Mouse (Mus musculus) embryonic stem cell, embryonic (primary cell): ENCODE results near the gene Actl6b.

Experiments
- CTCF ChIA-PET, 4 experiments: fragments of 300-600 bp in 2 of 4; fragments of 350-600 bp in 2 of 4; sonication (Branson Sonifier 250); formaldehyde crosslinking; loops; one replicate each; lab custom pipeline; 2022; ENCODE audit warnings: inconsistent platforms in 2 of 4; lab: Charles Lee
- POLR2A ChIA-PET, 4 experiments: fragments of 300-600 bp in 2 of 4; fragments of 350-600 bp in 2 of 4; sonication (Branson Sonifier 250); formaldehyde crosslinking; loops; one replicate each; lab custom pipeline; 2022; ENCODE audit warnings: antibody characterized with exemption in 4 of 4, inconsistent platforms in 1 of 4; lab: Charles Lee

Actl6b gene

DNA sequence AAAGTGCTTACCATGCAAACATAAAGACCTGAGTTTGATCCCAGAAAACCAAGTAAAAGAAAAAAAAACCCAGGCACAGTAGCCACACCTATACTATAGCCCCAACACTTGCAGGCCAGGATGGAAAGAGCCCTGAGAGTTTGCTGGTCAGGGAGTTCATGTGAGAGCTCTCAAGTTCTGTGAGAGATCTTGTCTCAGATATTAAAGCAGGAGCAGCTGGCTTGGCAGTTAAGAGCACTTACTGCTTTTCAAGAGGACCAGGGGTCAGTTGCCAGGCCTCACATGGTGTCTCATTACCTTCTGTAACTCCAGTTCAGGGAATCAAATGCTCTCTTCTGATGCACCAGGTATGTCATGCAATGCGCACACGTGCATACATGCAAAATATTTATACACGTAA, 18.6 kb upstream of the Actl6b start:
- CTCF ChIA-PET: no interaction called here
- POLR2A ChIA-PET: no interaction called here

DNA sequence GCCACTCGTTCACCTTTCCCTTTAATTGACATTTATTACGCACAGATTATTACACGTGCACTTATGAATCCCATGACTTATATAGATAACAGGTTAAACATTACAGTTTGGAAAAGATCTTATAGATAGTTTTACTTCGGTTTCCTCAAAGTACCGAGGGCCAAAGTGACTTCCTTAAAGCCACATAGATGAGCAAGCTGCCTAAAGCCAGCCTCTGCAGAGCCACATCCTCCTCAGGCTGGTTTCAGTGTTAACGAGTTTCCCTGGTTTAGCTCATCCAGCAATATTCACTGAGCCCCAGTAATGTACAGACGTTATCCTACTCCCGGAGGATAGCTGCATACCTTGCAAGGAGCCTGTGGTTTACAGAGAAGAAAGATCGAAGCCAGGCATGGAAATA, 18.0 kb upstream of the Actl6b start:
- ChIA-PET POLR2A (interaction anchor here in 1 of 4 experiments (1.0 kb wide), 1 partner anchor 24 kb away, joined by 4 read pairs; no protein-coding TSS in a partner anchor), CTCF (no interaction called here)

DNA sequence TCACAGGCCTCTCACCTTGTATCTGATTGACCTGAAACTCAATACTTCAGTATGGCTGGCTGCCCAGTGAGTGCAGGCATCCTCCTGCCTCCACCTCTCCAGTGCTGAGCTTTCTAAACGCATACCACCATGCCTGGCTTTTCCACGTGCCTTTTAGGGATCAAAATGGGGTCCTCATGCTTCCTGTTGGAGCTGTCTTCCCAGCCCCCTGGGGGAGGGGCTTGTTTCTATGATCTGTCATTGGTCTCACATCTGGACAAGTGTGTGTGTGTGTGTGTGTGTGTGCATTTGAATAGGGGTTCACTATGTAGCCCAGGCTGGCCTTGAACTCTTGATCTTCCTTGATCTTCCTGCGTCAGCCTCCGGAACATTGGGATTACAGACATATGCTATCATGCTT, 15.9 kb upstream of the Actl6b start:
- ChIA-PET POLR2A (no interaction called here), CTCF (no interaction called here)

DNA sequence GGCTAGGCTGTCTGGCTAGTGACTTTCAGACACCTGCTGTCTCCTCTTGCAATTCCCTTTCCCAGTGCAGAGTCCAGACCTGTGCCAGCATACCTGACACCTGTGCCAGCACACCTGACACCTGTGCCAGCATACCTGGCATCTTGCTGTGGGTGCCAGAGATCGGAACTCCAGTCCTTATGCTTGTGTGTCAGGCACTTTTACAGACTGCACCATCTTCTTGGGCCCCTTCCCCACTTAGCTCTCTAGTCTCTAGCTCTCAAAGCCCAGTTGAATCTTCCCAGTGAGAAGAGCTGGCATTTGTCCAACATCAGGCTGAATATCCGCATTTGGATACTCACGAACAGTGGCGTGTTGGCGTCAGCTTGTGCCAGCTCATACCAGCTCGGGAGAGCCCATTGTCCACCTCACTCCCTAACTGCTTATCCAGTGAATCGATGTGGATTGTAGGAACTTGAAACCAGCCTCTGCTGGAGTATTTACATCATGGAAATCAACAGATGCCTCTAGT, 14.0 kb upstream of the Actl6b start:
- POLR2A ChIA-PET: interaction anchor here in 3 of 4 experiments (0.5 to 1.3 kb wide), 5 partner anchors 10 to 189 kb away, joined by 3 to 4 read pairs (median 4); partner anchors contain the start of gene Pop7 (in 1 of the 3)
- CTCF ChIA-PET: interaction anchor here in 3 of 4 experiments (0.6 to 1.8 kb wide), 6 partner anchors 21 to 670 kb away, joined by 3 to 4 read pairs (median 4); partner anchors contain the start of gene Gigyf1 (in 1 of the 3)

DNA sequence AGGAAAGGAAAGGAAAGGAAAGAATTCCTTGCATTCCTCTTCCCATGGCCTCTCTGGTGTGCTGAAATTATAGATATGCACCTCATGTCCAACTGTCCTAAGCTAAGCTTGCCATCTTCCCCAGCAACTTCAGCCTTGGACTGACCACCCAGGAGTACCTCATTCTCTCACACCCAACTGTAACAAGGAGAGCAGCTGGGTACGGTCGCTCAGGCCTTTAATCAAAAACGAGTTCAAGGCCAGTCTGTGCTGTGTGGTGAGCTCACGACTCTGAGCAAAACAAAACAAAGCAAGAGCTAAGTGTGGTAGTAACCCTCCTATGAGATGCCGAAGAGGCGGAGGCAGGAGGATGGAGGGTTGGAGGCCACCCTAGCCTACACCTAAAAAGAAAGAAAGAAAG, 12.3 kb upstream of the Actl6b start:
- POLR2A ChIA-PET: interaction anchor here in 3 of 4 experiments (0.6 to 1.8 kb wide), 8 partner anchors 9 to 544 kb away, joined by 3 to 5 read pairs (median 4); partner anchors contain the start of genes Pop7 (in 1 of the 3) and Serpine1 (in 1 of the 3)
- CTCF ChIA-PET: interaction anchor here in 2 of 4 experiments (0.7 to 1.2 kb wide), 4 partner anchors 23 to 417 kb away, joined by 4 to 5 read pairs (median 4); partner anchors contain the start of gene Gigyf1 (in 1 of the 2)

DNA sequence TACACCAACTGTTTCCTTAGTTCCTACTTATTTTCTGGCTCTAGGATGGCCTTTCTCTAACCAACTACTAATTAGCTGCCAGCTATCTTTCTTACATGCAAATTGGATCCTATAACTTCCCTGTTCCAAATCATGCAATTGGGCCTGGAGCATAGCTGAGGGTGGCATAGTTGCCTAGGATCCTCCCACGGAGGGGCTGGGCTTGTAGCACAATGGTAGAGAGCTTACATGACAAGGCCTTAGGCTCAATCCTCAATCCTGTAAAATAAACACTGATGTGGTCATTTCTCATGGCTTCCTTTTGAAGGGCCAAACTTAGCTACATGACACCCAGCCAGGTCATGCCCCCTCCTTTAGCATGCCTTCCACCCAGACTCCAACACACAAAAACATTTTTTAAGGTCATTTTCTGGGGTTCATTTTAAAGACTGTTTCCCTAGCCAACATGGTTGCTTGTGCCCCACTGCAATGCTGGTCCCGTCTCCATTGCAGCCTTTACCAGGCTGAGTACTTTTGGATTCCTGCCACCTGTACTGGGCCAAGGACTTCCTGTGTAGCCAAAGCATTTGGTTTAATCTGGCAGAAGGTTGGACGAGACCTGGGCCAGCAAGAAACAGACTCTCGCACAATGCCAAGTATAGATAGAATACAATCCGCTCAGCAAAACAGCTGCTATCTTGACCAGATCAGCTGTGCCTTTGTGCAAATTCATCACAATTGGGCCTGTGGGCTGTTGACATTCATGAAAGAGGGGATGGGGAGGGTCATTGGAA, 11.4 kb upstream of the Actl6b start:
- POLR2A ChIA-PET: interaction anchor here in 3 of 4 experiments (0.7 to 1.8 kb wide), 5 partner anchors 8 to 39 kb away, joined by 3 to 5 read pairs (median 4); partner anchors contain the start of genes Actl6b (in 1 of the 3) and Pop7 (in 1 of the 3)
- CTCF ChIA-PET: interaction anchor here in 3 of 4 experiments (0.5 to 1.1 kb wide), 4 partner anchors 60 to 418 kb away, joined by 3 to 10 read pairs (median 4); no protein-coding TSS in a partner anchor

DNA sequence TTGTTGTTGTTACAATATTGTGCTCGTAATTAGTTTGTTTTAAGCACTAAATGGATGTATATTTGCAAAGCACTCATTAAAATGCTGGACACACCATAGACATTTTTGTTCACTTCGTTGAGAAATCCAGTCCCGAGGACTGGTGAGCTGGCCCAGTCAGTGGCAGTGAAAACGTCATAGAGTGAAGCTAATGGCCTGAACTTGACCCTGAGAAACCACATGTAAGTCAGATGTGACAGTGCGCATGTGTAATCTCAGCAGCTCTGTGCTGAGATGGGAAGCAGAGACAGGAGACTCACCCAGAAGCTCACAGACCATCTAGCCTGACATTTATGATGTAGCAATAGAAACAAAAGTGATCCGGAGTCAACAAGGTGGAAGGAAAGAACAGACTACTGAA, 8.4 kb upstream of the Actl6b start:
- POLR2A ChIA-PET: interaction anchor here in 3 of 4 experiments (0.7 to 1.4 kb wide), 7 partner anchors 9 to 43 kb away, joined by 3 to 4 read pairs (median 3); partner anchors contain the start of genes Actl6b (in 2 of the 3), Pop7 (in 2 of the 3) and Tfr2 (in 1 of the 3)
- CTCF ChIA-PET: interaction anchor here in 3 of 4 experiments (0.5 to 1.4 kb wide), 5 partner anchors 9 to 226 kb away, joined by 3 read pairs; partner anchors contain the start of gene Actl6b (in 1 of the 3)

DNA sequence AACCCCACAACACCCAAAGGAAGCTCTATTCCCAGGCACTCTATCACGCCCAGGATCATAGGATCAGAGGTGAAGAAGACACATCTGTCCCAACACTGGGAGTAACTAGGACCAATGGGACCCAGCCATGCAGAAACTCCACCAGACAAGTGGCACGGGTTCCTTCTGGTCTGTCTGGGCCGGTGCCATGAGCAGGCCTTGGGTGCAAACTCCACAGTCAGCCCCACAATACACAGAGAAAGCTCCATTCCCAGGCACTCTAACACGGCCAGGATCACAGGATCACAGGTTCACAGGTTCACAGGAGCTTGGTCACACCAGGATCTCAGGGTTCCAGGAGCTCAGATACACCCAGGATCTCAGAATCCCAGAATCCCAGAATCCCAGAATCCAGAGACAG, 7.7 kb upstream of the Actl6b start:
- POLR2A ChIA-PET: interaction anchor here in 3 of 4 experiments (0.5 to 1.4 kb wide), 10 partner anchors 8 to 238 kb away, joined by 3 to 5 read pairs (median 3); partner anchors contain the start of genes Actl6b (in 2 of the 3), Pop7 (in 2 of the 3), Gigyf1 (in 1 of the 3) and Srrt (in 1 of the 3)
- CTCF ChIA-PET: interaction anchor here in 3 of 4 experiments (0.5 to 1.4 kb wide), 6 partner anchors 8 to 201 kb away, joined by 3 to 4 read pairs (median 3); partner anchors contain the start of genes Actl6b (in 1 of the 3) and Gigyf1 (in 1 of the 3)

DNA sequence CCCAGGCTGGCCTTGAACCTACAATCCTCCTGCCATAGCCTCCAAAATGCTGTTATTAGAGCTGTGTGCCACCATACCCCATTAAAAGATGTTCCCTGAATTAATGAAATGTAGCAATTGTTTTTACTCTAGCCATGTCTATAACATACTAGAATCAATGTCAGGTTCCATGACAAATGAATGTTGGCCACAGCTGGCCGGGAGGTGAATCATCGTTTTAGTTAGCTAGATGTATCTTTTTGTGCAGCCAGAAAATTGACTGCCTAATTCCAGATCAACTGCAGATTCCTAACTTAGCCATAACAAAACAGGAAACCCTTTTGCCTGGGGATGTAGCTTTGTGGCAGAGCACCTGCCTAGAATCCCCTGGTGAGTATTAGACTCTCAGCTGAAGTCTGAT, 3.5 kb upstream of the Actl6b start:
- CTCF ChIA-PET: interaction anchor here in 2 of 4 experiments (1.0 to 1.1 kb wide), 2 partner anchors 10 to 37 kb away, joined by 3 read pairs; no protein-coding TSS in a partner anchor
- POLR2A ChIA-PET: interaction anchor here in 3 of 4 experiments (0.6 to 2.0 kb wide), 5 partner anchors 9 to 48 kb away, joined by 3 to 6 read pairs (median 3); partner anchors contain the start of gene Gigyf1 (in 1 of the 3)

DNA sequence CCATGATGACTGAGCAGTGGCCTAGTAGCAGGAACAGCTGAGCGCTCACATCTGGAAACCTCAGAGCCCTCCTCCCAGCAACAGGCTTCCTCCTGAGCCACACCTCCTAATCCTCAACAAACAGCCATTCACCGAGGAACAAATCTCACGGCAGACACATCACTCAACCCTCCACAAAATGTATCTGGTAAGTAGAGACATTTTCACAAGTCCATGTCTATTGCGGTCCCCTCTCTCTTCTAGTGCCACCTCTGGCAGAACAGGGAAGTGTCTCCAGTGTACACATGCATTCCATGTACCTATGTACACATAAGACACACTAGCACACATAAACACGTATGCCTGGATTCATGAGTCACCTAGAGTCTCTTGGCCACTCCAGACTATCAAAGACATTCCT, 2.2 kb upstream of the Actl6b start:
- ChIA-PET CTCF (interaction anchor here in 1 of 4 experiments (0.7 kb wide), 1 partner anchor 176 kb away, joined by 6 read pairs; no protein-coding TSS in a partner anchor), POLR2A (interaction anchor here in 1 of 4 experiments (1.3 kb wide), 1 partner anchor 12 kb away, joined by 4 read pairs; no protein-coding TSS in a partner anchor)

DNA sequence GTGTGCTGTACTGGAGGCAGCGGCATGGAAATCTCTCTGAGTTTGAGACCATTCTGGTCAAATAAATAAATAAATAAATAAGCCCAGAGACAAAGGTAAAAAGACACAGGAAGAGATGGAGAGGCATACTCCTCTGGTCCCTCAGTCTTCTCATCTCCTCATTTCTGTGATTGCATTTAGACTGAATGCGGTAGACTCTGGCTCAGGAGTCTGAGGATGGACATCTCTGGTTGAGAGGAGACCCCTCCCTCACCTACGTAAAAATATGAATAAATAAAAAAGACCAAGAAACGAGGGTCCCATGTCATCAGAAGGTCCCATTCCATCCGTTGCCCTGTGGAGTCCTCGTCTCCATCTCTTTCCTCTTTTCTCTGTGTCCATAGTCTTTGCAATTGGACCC, 317 bp upstream of the Actl6b start:
- CTCF ChIA-PET: interaction anchor here in 3 of 4 experiments (0.6 to 1.7 kb wide), 6 partner anchors 15 to 429 kb away, joined by 3 to 6 read pairs (median 4); partner anchors contain the start of gene Pop7 (in 1 of the 3)
- POLR2A ChIA-PET: interaction anchor here in 2 of 4 experiments (0.6 to 1.6 kb wide), 4 partner anchors 8 to 75 kb away, joined by 3 read pairs; partner anchors contain the start of genes Fbxo24 (in 1 of the 2), Gigyf1 (in 1 of the 2) and Lrch4 (in 1 of the 2)

DNA sequence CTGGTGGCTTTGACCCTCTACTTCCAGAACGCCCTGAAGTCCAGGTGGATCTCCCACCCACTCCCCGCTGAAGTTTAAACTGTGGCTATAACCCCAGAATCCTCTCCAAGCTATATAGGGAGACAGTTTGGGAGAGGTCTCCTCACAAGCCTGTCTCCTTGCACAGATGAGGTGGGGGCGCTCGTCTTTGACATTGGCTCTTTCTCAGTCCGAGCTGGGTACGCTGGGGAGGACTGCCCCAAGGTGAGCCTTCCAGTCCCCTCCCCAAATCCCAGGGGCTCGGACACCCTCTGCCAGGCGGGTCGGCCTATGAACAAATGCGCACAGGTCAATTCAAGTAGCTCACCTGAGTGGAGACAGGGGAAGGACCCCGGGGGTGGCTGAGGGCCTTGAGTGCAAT, 581 bp downstream of the Actl6b start:
- POLR2A ChIA-PET: interaction anchor here in 3 of 4 experiments (0.5 to 1.6 kb wide), 6 partner anchors 9 to 87 kb away, joined by 3 to 4 read pairs (median 3); partner anchors contain the start of genes Fbxo24 (in 1 of the 3), Lrch4 (in 1 of the 3) and Sap25 (in 1 of the 3)
- CTCF ChIA-PET: interaction anchor here in 3 of 4 experiments (0.6 to 1.7 kb wide), 8 partner anchors 9 to 705 kb away, joined by 3 to 8 read pairs (median 4); partner anchors contain the start of gene Pop7 (in 1 of the 3)

DNA sequence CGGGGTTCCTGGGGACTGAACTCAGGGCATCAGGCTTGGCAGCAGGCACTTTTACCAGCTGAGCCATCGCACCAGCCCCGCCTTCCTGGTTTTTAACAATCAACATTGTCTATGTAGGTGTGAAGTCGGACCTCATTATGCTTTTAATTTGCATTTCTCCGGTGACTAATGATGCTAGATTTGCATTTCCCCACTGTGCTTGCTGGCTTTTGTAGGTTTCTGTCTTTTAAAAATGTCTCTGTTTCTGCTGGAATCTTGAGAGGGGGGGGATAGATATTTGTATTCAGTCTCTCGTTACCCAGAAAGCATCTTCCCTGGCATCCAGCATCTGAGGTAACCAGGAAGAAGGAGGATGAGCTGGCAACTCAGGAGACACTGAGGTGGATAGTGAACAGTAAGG, 8.2 kb downstream of the Actl6b start:
- CTCF ChIA-PET: interaction anchor here in 1 of 4 experiments (0.7 kb wide), 1 partner anchor 49 kb away, joined by 6 read pairs; no protein-coding TSS in a partner anchor
- POLR2A ChIA-PET: no interaction called here

DNA sequence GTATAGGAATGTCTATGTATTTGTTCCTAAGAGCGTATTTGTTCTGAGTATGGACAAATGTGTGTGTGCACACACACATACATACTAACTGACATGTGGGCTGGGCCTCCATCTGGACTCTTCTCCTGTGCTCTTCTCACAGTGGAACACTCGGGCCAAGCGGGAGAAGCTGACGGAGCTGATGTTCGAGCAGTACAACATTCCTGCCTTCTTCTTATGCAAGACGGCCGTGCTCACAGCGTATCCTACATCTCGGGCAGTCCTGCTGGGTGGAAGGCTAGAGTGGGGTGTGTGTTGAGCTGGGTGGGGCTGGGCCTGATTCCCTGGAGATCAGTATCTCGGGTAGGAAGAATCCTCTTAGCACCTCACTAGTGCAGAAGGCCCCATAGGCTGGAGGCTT, 9.6 kb downstream of the Actl6b start:
- CTCF ChIA-PET: interaction anchor here in 1 of 4 experiments (0.5 kb wide), 1 partner anchor 459 kb away, joined by 3 read pairs; no protein-coding TSS in a partner anchor
- POLR2A ChIA-PET: no interaction called here

DNA sequence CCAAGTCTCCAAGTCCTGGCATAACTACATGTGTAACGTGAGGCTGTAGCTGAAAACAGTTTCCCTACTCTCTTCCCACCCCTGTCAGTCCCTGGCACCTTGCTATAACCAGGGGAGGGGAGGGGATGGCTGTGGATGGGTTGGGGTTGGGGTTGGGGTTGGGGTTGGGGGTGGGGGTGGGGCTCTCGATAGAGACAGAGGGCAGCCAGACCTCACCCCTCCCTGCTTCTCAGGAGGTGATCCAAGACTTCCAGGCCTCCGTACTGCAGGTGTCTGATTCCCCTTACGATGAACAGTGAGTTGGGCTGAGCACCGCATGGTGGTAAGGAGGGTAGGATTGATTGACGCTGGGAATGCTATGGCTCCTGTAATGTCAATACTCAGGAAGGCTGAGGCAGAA, 12.4 kb downstream of the Actl6b start:
- POLR2A ChIA-PET: interaction anchor here in 1 of 4 experiments (0.5 kb wide), 1 partner anchor 211 kb away, joined by 3 read pairs; no protein-coding TSS in a partner anchor
- CTCF ChIA-PET: interaction anchor here in 2 of 4 experiments (0.5 to 1.3 kb wide), 2 partner anchors 21 to 227 kb away, joined by 3 to 4 read pairs; no protein-coding TSS in a partner anchor

DNA sequence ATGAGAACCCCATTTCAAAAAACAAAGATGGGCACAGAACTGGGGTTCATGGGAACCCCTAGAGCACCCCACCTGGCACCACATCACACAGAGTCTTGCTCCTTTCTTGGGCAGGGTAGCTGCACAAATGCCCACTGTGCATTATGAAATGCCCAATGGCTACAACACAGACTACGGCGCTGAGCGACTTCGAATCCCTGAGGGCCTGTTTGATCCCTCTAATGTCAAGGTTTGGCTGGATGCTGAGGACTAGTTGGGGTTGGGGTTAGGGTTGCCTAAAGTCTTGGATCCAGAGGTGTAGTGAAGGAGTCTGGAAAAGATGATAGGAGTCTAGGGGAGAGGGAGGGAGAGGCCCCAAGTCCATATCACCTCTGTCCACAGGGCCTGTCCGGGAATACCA, 13.1 kb downstream of the Actl6b start:
- CTCF ChIA-PET: no interaction called here
- POLR2A ChIA-PET: interaction anchor here in 2 of 4 experiments (0.5 to 1.2 kb wide), 4 partner anchors 29 to 210 kb away, joined by 3 read pairs; partner anchors contain the start of gene Pop7 (in 1 of the 2)

DNA sequence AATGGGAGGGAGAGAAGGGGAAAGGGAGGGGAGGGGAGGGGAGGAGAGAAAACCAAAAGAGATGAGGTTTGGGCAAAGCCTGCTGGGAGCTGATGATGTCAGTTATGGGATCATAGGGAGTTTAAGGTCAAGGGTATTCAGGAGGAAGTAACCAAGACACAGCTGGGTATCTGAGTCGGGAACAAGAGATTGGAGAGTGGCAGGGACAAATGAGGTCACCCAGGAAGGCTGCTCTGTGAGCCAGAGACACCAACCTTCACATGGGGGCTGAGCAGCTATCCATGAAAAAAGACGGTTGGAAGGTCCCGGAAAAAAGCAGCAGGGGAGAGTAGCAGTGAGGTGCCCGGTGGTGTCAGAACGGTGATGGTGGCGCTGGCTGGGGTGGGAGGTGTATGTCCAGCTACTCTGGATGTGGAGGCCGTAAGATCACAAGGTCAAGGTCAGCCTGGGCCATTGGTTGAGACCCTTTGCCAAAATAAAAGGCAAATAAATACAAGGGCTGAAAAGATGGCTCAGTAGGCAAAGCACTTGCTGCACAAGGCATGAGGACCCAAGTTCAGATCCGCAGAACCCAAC, 15.0 kb downstream of the Actl6b start:
- POLR2A ChIA-PET: interaction anchor here in 3 of 4 experiments (0.5 to 2.0 kb wide), 12 partner anchors 11 to 624 kb away, joined by 3 to 8 read pairs (median 4); partner anchors contain the start of genes Epo (in 1 of the 3), Gnb2 (in 1 of the 3) and Srrt (in 1 of the 3)
- CTCF ChIA-PET: interaction anchor here in 2 of 4 experiments (0.6 to 1.2 kb wide), 3 partner anchors 15 to 1730 kb away, joined by 3 to 14 read pairs (median 3); partner anchors contain the start of gene Actl6b (in 1 of the 2)
